Mouse (Mus musculus) lung, embryonic 14.5 days (tissue): ENCODE measurements at regions not wholly inside any gene's neighbourhood (a gene's known extent, or its start where the extent isn't known, plus 50 kb on each side); places are given as distances from the start of the nearest gene placed in this dataset.

Experiments
- ATAC-seq: fragments of 200-750 bp; cut with Nextera tagmentation; 2 replicates; pipeline ENCODE4 v1.8.0; 2017; ENCODE audit warnings: mild to moderate bottlenecking, moderate TSS enrichment, moderate library complexity; ENCODE audit not compliant: insufficient read depth
- DNase-seq: peaks from one replicate; pipeline ENCODE4 v3.0.0-alpha.2; 2015
- H3K27ac ChIP-seq: fragments of 300-500 bp; sonication (generic); 2 replicates; pipeline ENCODE4 v1.5.1; 2014; ENCODE audit warnings: low read depth, mild to moderate bottlenecking, moderate library complexity
- H3K27me3 ChIP-seq: fragments of 300-500 bp; sonication (generic); 2 replicates; pipeline ENCODE4 v1.6.1; 2014; ENCODE audit warnings: low read length, control low read depth; ENCODE audit not compliant: insufficient read depth
- H3K36me3 ChIP-seq: fragments of 300-500 bp; sonication (generic); 2 replicates; pipeline ENCODE4 v1.6.1; 2014; ENCODE audit warnings: control low read depth; ENCODE audit not compliant: insufficient read depth
- H3K4me1 ChIP-seq: fragments of 300-500 bp; sonication (generic); 2 replicates; pipeline ENCODE4 v1.6.1; 2014; ENCODE audit warnings: antibody characterized with exemption, control low read depth; ENCODE audit not compliant: insufficient read depth
- H3K4me2 ChIP-seq: fragments of 300-500 bp; sonication (generic); 2 replicates; pipeline ENCODE4 v1.6.1; 2014; ENCODE audit warnings: mild to moderate bottlenecking
- H3K4me3 ChIP-seq: fragments of 300-500 bp; sonication (generic); 2 replicates; pipeline ENCODE4 v1.5.1; 2014; ENCODE audit warnings: low read depth, low read length
- H3K9ac ChIP-seq: fragments of 300-500 bp; sonication (generic); 2 replicates; pipeline ENCODE4 v1.6.1; 2014
- H3K9me3 ChIP-seq: fragments of 300-500 bp; sonication (generic); 2 replicates; pipeline ENCODE4 v1.6.1; 2016; ENCODE audit warnings: low read depth, low read length, control low read depth
- CTCF ChIP-seq: IDR thresholded peaks from 2 replicates; pipeline ENCODE4 v1.5.1; 2016; ENCODE audit warnings: antibody characterized with exemption, low read depth
- WGBS: fragments of 180-500 bp; shearing (Covaris S2); extraction: QIAGEN DNeasy Blood & Tissue Kit; methylation state at CpG from one replicate; pipeline ENCODE4 v1.1.7; 2014; 5-methylcytosine and 5-hydroxymethylcytosine counted together

DNA sequence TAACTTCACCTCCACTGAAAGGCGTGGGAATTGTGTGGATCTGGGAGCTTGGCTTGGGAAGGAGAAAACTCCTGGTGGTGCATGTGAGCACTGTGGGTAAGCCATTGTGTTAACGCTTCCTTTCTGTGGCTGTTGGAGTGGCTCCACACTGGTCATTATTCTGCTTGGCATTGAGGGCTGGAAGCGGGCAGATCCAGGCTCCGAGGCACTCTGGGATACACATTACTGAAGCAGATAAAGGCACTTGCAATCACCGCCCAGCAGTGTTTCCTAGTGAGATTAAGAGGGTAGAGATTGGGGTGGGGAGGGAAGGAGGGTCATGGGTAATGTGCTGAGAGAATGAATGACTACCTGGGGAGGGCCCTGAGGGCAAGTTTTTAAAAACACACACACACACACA, 143.3 kb downstream of the 1500009L16Rik start:
- WGBS, result 43% methylated on average over 5 of the region's 5 CpGs
- TF ChIP-seq CTCF, result no peak
- no peaks in the 10 kb centered on the region for H3K36me3 ChIP-seq
- no peaks in the 10 kb centered on the region for H3K9me3 ChIP-seq
- DNase-seq (no peak), ATAC-seq (no peak)
- no peak overlapping the region for H3K9ac ChIP-seq
- no peaks in the 10 kb centered on the region for H3K27me3 ChIP-seq
- H3K4me1 ChIP-seq, result no peaks in the 10 kb centered on the region
- no peak overlapping the region for H3K4me2 ChIP-seq
- H3K4me3 ChIP-seq, result no peak overlapping the region
- H3K27ac ChIP-seq, result no peak overlapping the region

DNA sequence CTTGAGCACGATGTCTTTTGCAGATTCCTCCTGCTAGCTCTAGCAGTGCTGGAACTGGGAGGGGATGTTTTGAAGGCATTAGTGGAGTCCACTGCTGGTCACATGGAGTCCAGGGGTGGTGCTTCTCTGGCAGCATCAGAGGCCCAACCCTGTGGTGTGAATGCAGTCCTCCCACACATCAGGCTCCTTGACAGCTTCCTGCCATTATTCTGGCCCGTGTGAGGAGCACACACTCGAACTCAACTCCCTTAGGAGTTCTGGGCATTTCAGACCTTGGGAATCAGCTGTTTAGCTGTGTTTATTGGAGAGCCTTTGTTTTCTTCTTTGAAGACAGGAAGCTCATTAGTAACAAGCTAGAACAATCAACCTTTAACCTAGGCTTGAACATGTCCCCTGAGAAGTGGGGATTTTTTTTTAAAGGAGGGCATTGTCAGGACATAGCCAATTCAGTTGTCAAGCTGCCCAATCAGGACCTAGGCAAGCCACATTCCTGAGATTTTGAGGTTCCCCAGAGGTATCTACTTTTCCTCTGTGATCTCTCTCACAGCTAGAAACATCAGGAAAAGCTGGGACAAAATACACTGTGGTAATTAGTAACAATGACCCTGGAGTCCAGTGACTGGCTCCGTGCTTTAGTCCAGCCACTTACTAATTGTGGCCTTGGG, 149.2 kb downstream of the 1500009L16Rik start:
- no peak for TF ChIP-seq CTCF
- no peaks in the 10 kb centered on the region for H3K36me3 ChIP-seq
- H3K27ac ChIP-seq, result no peak overlapping the region
- H3K4me2 ChIP-seq, result no peak overlapping the region
- H3K4me1 ChIP-seq, result no peaks in the 10 kb centered on the region
- ATAC-seq (peak; percentile 75; the same call in 1 of the 2 replicates), DNase-seq (peak; percentile 53)
- no peak overlapping the region for H3K4me3 ChIP-seq
- 43% methylated on average over 4 of the region's 4 CpGs for WGBS
- H3K9me3 ChIP-seq, result no peaks in the 10 kb centered on the region
- no peaks in the 10 kb centered on the region for H3K27me3 ChIP-seq
- H3K9ac ChIP-seq, result no peak overlapping the region

DNA sequence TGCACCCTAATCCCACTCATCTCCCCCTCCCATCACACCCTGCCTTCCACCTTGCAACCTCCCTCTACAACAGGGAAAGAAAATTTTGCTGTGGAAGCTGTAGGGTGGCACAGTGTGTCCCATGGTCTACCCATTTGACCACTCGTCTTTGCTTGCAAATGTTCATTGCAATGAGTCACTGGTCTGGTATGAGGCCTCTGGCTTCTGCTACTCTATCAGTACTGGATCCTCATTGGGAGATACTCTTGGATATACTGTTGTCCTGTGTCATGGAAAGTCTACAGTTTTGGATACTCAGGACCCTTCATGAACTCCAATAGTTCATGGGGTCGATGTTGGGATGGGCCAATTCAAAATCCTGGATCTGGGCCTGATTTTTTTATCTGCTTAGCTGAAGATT, 156.1 kb downstream of the 1500009L16Rik start:
- 73% methylated on average over 2 of the region's 2 CpGs for WGBS
- no peak overlapping the region for H3K4me2 ChIP-seq
- DNase-seq, result no peak
- H3K27me3 ChIP-seq, result no peaks in the 10 kb centered on the region
- TF ChIP-seq CTCF, result no peak
- H3K36me3 ChIP-seq, result no peaks in the 10 kb centered on the region
- no peak overlapping the region for H3K27ac ChIP-seq
- H3K9me3 ChIP-seq, result no peaks in the 10 kb centered on the region
- H3K4me3 ChIP-seq, result no peak overlapping the region
- no peak overlapping the region for H3K9ac ChIP-seq
- no peak for ATAC-seq
- H3K4me1 ChIP-seq, result peaks cover 5% of the 10 kb centered on the region; the same call in 1 of the 2 replicates

DNA sequence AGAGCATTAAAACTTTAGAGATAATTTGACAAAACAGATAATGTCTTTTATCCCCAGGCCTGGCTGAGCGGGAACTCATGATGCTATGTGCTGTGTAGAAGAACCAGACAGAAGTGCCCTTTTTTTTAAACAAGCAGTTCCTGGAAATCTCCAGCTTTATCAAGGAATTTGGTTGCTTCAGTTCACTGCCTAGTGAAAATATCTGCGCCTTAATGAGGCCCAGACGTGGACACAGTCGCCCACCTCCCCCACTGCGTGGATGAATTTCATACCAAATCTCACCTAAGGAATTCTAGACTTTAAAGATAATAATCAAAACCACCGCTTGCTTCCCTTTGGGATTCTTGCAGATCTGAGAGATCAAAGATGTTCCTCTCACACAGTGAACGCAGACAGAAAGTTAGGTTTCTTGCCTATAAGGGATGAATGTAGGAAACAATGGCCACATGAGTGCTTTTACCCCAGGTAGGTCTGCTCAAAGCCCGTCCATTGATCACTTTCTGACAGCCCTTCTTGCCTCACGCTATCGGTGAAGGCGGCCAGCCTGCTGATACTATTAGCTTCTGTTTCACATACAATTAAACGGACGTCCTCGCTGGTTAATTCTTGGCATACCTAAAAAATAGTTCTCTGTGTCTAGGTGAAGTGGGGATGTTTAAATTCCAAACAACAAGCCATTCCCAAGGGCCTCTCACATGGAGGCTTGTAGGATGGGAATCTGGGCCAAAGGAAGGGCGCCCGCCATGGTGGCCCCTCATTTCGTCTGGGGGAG, 159.6 kb downstream of the 1500009L16Rik start:
- DNase-seq (peak; percentile 15), ATAC-seq (no peak)
- 33% methylated on average over 17 of the region's 17 CpGs for WGBS
- Histone ChIP-seq H3K4me2 (no peak overlapping the region), H3K36me3 (no peaks in the 10 kb centered on the region), H3K9me3 (no peaks in the 10 kb centered on the region), H3K4me3 (no peak overlapping the region), H3K27me3 (no peaks in the 10 kb centered on the region), H3K4me1 (peaks cover 5% of the 10 kb centered on the region; the same call in 1 of the 2 replicates), H3K27ac (peak overlapping the region; percentile 24; the same call in 1 of the 2 replicates), H3K9ac (no peak overlapping the region)
- no peak for TF ChIP-seq CTCF

DNA sequence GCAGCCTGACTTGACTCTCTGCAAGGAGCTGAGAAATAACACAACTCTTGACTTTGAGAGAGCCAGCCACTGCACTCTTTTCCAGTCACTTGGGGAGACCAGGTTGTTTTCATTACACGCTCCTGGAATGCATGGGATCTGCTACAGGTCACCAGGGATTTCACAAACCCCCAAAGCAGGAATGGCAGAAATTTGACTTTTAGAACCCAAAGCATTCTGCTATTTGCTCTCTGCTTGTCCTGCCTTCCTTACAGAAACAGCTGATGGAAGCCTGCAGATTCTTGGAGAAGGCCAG, 160.2 kb downstream of the 1500009L16Rik start:
- H3K36me3 ChIP-seq, result no peaks in the 10 kb centered on the region
- no peaks in the 10 kb centered on the region for H3K9me3 ChIP-seq
- H3K4me1 ChIP-seq, result peaks cover 5% of the 10 kb centered on the region; the same call in 1 of the 2 replicates
- H3K4me2 ChIP-seq, result no peak overlapping the region
- H3K27me3 ChIP-seq, result no peaks in the 10 kb centered on the region
- DNase-seq (no peak), ATAC-seq (no peak)
- WGBS, result 55% methylated on average over 1 of the region's 1 CpGs
- peak overlapping the region; percentile 36; the same call in 1 of the 2 replicates for H3K27ac ChIP-seq
- H3K4me3 ChIP-seq, result no peak overlapping the region
- no peak for TF ChIP-seq CTCF
- H3K9ac ChIP-seq, result no peak overlapping the region

- Histone ChIP-seq H3K27me3 (no peaks in the 10 kb centered on the region), H3K4me3 (no peak overlapping the region), H3K4me1 (peaks cover 5% of the 10 kb centered on the region; the same call in 1 of the 2 replicates), H3K36me3 (no peaks in the 10 kb centered on the region), H3K9me3 (no peaks in the 10 kb centered on the region), H3K27ac (no peak overlapping the region), H3K4me2 (no peak overlapping the region), H3K9ac (no peak overlapping the region)
- no peak for TF ChIP-seq CTCF
- ATAC-seq, result no peak
- no peak for DNase-seq
- 78% methylated on average over 2 of the region's 2 CpGs for WGBS
These were observed 161.9 kb downstream of the 1500009L16Rik start for GRCm38 (mm10) chr10:83884553-83884952.

DNA sequence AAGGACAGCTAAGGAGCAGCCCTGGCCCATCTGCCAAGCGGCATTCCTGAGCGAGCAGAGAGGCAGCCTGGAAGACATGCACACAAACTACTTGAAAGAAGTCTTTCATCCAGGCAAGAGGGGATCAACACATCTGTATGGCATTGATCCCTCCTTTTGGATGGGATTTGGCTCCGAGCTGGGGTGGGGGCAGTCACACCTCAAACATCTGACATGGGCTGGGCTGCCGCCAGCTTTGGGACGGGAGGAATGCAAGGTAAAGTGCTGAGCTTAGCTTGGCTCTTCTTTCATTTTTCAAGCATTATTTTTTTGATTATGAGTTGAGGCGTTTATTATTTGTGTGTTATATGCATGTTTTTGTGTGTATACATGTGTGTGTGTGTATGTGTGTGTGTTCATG, 165.9 kb downstream of the 1500009L16Rik start:
- 59% methylated on average over 6 of the region's 6 CpGs for WGBS
- no peaks in the 10 kb centered on the region for H3K36me3 ChIP-seq
- H3K27me3 ChIP-seq, result no peaks in the 10 kb centered on the region
- no peak overlapping the region for H3K27ac ChIP-seq
- TF ChIP-seq CTCF, result no peak
- H3K9ac ChIP-seq, result no peak overlapping the region
- ATAC-seq, result no peak
- no peak for DNase-seq
- H3K4me3 ChIP-seq, result no peak overlapping the region
- no peaks in the 10 kb centered on the region for H3K9me3 ChIP-seq
- no peaks in the 10 kb centered on the region for H3K4me1 ChIP-seq
- no peak overlapping the region for H3K4me2 ChIP-seq
